Mouse (Mus musculus): Measurements from ENCODE around the gene Arnt. TPM values are rescaled to one million over a fixed set of nuclear protein-coding genes. Genes with fewer than 3 reads are reported as not detected.

The Arnt gene
- polyA plus RNA-seq, 1 experiment from 2014 or later, result 18.4 TPM

- H3K36me3 ChIP-seq (ENCODE audit: control insufficient read depth, insufficient read depth, low read length), result no peaks in the 10 kb centered on the region
- ATAC-seq, result no peak
- H3K27me3 ChIP-seq (ENCODE audit: control insufficient read depth, insufficient read depth, low read depth, low read length), result no peaks in the 10 kb centered on the region
- H3K4me1 ChIP-seq (ENCODE audit: control insufficient read depth, insufficient read depth, low read length), result no peaks in the 10 kb centered on the region
- H3K9me3 ChIP-seq (replicated peaks; ENCODE audit: control insufficient read depth, low read length, poor library complexity, severe bottlenecking), result no peaks in the 10 kb centered on the region
- WGBS, result 90% methylated on average over 3 of the region's 3 CpGs
- H3K27ac ChIP-seq (ENCODE audit: low read length), result no peak overlapping the region
- H3K4me2 ChIP-seq (ENCODE audit: low read length), result no peak overlapping the region
- no peak overlapping the region for H3K9ac ChIP-seq (ENCODE audit: low read depth, low read length)
- H3K4me3 ChIP-seq (ENCODE audit: low read depth, low read length), result no peak overlapping the region
Observed at GRCm38 (mm10) chr3:95516614-95517041, 82.4 kb downstream of the Arnt start.

- Histone ChIP-seq H3K4me3 (ENCODE audit: low read depth, low read length) (no peak overlapping the region), H3K4me1 (ENCODE audit: control insufficient read depth, insufficient read depth, low read length) (no peaks in the 10 kb centered on the region), H3K27me3 (ENCODE audit: control insufficient read depth, insufficient read depth, low read depth, low read length) (no peaks in the 10 kb centered on the region), H3K4me2 (ENCODE audit: low read length) (no peak overlapping the region), H3K9me3 (replicated peaks; ENCODE audit: control insufficient read depth, low read length, poor library complexity, severe bottlenecking) (no peaks in the 10 kb centered on the region), H3K36me3 (ENCODE audit: control insufficient read depth, insufficient read depth, low read length) (no peaks in the 10 kb centered on the region), H3K9ac (ENCODE audit: low read depth, low read length) (no peak overlapping the region), H3K27ac (ENCODE audit: low read length) (no peak overlapping the region)
- peak; percentile 80 for ATAC-seq
- 23% methylated on average over 10 of the region's 10 CpGs for WGBS
Observed at GRCm38 (mm10) chr3:95517493-95517898, 83.3 kb downstream of the Arnt start.

GRCm38 (mm10) chr3:95518891-95519290 lies 84.7 kb downstream of the Arnt start:
- Histone ChIP-seq H3K9ac (ENCODE audit: low read depth, low read length) (no peak overlapping the region), H3K36me3 (ENCODE audit: control insufficient read depth, insufficient read depth, low read length) (no peaks in the 10 kb centered on the region), H3K27ac (ENCODE audit: low read length) (no peak overlapping the region), H3K9me3 (replicated peaks; ENCODE audit: control insufficient read depth, low read length, poor library complexity, severe bottlenecking) (no peaks in the 10 kb centered on the region), H3K4me3 (ENCODE audit: low read depth, low read length) (no peak overlapping the region), H3K4me1 (ENCODE audit: control insufficient read depth, insufficient read depth, low read length) (no peaks in the 10 kb centered on the region), H3K27me3 (ENCODE audit: control insufficient read depth, insufficient read depth, low read depth, low read length) (no peaks in the 10 kb centered on the region), H3K4me2 (ENCODE audit: low read length) (no peak overlapping the region)
- no peak for ATAC-seq
- WGBS, result 87% methylated on average over 7 of the region's 7 CpGs

GRCm38 (mm10) chr3:95519315-95519714 lies 85.1 kb downstream of the Arnt start:
- ATAC-seq, result no peak
- Histone ChIP-seq H3K27me3 (ENCODE audit: control insufficient read depth, insufficient read depth, low read depth, low read length) (no peaks in the 10 kb centered on the region), H3K36me3 (ENCODE audit: control insufficient read depth, insufficient read depth, low read length) (no peaks in the 10 kb centered on the region), H3K9me3 (replicated peaks; ENCODE audit: control insufficient read depth, low read length, poor library complexity, severe bottlenecking) (no peaks in the 10 kb centered on the region), H3K4me2 (ENCODE audit: low read length) (no peak overlapping the region), H3K9ac (ENCODE audit: low read depth, low read length) (no peak overlapping the region), H3K4me1 (ENCODE audit: control insufficient read depth, insufficient read depth, low read length) (no peaks in the 10 kb centered on the region), H3K27ac (ENCODE audit: low read length) (no peak overlapping the region), H3K4me3 (ENCODE audit: low read depth, low read length) (no peak overlapping the region)
- 87% methylated on average over 2 of the region's 2 CpGs for WGBS

- H3K36me3 ChIP-seq (ENCODE audit: control insufficient read depth, insufficient read depth, low read length), result no peaks in the 10 kb centered on the region
- no peak for ATAC-seq
- H3K27me3 ChIP-seq (ENCODE audit: control insufficient read depth, insufficient read depth, low read depth, low read length), result no peaks in the 10 kb centered on the region
- H3K9me3 ChIP-seq (replicated peaks; ENCODE audit: control insufficient read depth, low read length, poor library complexity, severe bottlenecking), result no peaks in the 10 kb centered on the region
- no peak overlapping the region for H3K4me3 ChIP-seq (ENCODE audit: low read depth, low read length)
- H3K9ac ChIP-seq (ENCODE audit: low read depth, low read length), result no peak overlapping the region
- no peak overlapping the region for H3K27ac ChIP-seq (ENCODE audit: low read length)
- no peak overlapping the region for H3K4me2 ChIP-seq (ENCODE audit: low read length)
- H3K4me1 ChIP-seq (ENCODE audit: control insufficient read depth, insufficient read depth, low read length), result no peaks in the 10 kb centered on the region
- WGBS, result 95% methylated on average over 3 of the region's 3 CpGs
Observed at GRCm38 (mm10) chr3:95520100-95520499, 85.9 kb downstream of the Arnt start.

- no peaks in the 10 kb centered on the region for H3K9me3 ChIP-seq (replicated peaks; ENCODE audit: control insufficient read depth, low read length, poor library complexity, severe bottlenecking)
- no peak for ATAC-seq
- no peaks in the 10 kb centered on the region for H3K36me3 ChIP-seq (ENCODE audit: control insufficient read depth, insufficient read depth, low read length)
- H3K9ac ChIP-seq (ENCODE audit: low read depth, low read length), result no peak overlapping the region
- H3K27me3 ChIP-seq (ENCODE audit: control insufficient read depth, insufficient read depth, low read depth, low read length), result no peaks in the 10 kb centered on the region
- no peak overlapping the region for H3K4me2 ChIP-seq (ENCODE audit: low read length)
- H3K27ac ChIP-seq (ENCODE audit: low read length), result no peak overlapping the region
- no peak overlapping the region for H3K4me3 ChIP-seq (ENCODE audit: low read depth, low read length)
- 96% methylated on average over 10 of the region's 10 CpGs for WGBS
- H3K4me1 ChIP-seq (ENCODE audit: control insufficient read depth, insufficient read depth, low read length), result no peaks in the 10 kb centered on the region
Observed at GRCm38 (mm10) chr3:95521168-95521567, 87.0 kb downstream of the Arnt start.

- Histone ChIP-seq H3K27me3 (ENCODE audit: control insufficient read depth, insufficient read depth, low read depth, low read length) (no peaks in the 10 kb centered on the region), H3K9ac (ENCODE audit: low read depth, low read length) (no peak overlapping the region), H3K4me1 (ENCODE audit: control insufficient read depth, insufficient read depth, low read length) (no peaks in the 10 kb centered on the region), H3K4me3 (ENCODE audit: low read depth, low read length) (no peak overlapping the region), H3K9me3 (replicated peaks; ENCODE audit: control insufficient read depth, low read length, poor library complexity, severe bottlenecking) (no peaks in the 10 kb centered on the region), H3K27ac (ENCODE audit: low read length) (no peak overlapping the region), H3K36me3 (ENCODE audit: control insufficient read depth, insufficient read depth, low read length) (no peaks in the 10 kb centered on the region), H3K4me2 (ENCODE audit: low read length) (no peak overlapping the region)
- 87% methylated on average over 3 of the region's 3 CpGs for WGBS
- no peak for ATAC-seq
Observed at GRCm38 (mm10) chr3:95523662-95524061, 89.5 kb downstream of the Arnt start.

- no peaks in the 10 kb centered on the region for H3K9me3 ChIP-seq (replicated peaks; ENCODE audit: control insufficient read depth, low read length, poor library complexity, severe bottlenecking)
- no peak overlapping the region for H3K27ac ChIP-seq (ENCODE audit: low read length)
- WGBS, result 76% methylated on average over 2 of the region's 2 CpGs
- H3K4me3 ChIP-seq (ENCODE audit: low read depth, low read length), result no peak overlapping the region
- no peaks in the 10 kb centered on the region for H3K36me3 ChIP-seq (ENCODE audit: control insufficient read depth, insufficient read depth, low read length)
- H3K27me3 ChIP-seq (ENCODE audit: control insufficient read depth, insufficient read depth, low read depth, low read length), result no peaks in the 10 kb centered on the region
- H3K4me1 ChIP-seq (ENCODE audit: control insufficient read depth, insufficient read depth, low read length), result no peaks in the 10 kb centered on the region
- H3K9ac ChIP-seq (ENCODE audit: low read depth, low read length), result no peak overlapping the region
- ATAC-seq, result no peak
- H3K4me2 ChIP-seq (ENCODE audit: low read length), result no peak overlapping the region
Observed at GRCm38 (mm10) chr3:95524673-95525072, 90.5 kb downstream of the Arnt start.

GRCm38 (mm10) chr3:95526111-95526510 lies 91.9 kb downstream of the Arnt start:
- ATAC-seq, result no peak
- Histone ChIP-seq H3K9ac (ENCODE audit: low read depth, low read length) (no peak overlapping the region), H3K4me2 (ENCODE audit: low read length) (no peak overlapping the region), H3K9me3 (replicated peaks; ENCODE audit: control insufficient read depth, low read length, poor library complexity, severe bottlenecking) (no peaks in the 10 kb centered on the region), H3K4me1 (ENCODE audit: control insufficient read depth, insufficient read depth, low read length) (no peaks in the 10 kb centered on the region), H3K36me3 (ENCODE audit: control insufficient read depth, insufficient read depth, low read length) (no peaks in the 10 kb centered on the region), H3K4me3 (ENCODE audit: low read depth, low read length) (no peak overlapping the region), H3K27me3 (ENCODE audit: control insufficient read depth, insufficient read depth, low read depth, low read length) (no peaks in the 10 kb centered on the region), H3K27ac (ENCODE audit: low read length) (no peak overlapping the region)
